Mouse (Mus musculus) ES-Bruce4 (cell line): ENCODE measurements at regions not wholly inside any gene's neighbourhood (a gene's known extent, or its start where the extent isn't known, plus 50 kb on each side); places are given as distances from the start of the nearest gene placed in this dataset.

Source experiments
- CTCF ChIP-seq: IDR thresholded peaks from one replicate; pipeline ENCODE4 v1.8.1; 2011; ENCODE audit warnings: low read depth, low read length
- EP300 ChIP-seq: IDR thresholded peaks from 2 replicates; pipeline ENCODE4 v1.6.1; 2011; ENCODE audit warnings: low read depth, low read length; ENCODE audit not compliant: insufficient read depth
- POLR2A ChIP-seq: IDR thresholded peaks from one replicate; pipeline ENCODE4 v1.8.1; 2011; ENCODE audit warnings: low read length; ENCODE audit not compliant: insufficient read depth

DNA sequence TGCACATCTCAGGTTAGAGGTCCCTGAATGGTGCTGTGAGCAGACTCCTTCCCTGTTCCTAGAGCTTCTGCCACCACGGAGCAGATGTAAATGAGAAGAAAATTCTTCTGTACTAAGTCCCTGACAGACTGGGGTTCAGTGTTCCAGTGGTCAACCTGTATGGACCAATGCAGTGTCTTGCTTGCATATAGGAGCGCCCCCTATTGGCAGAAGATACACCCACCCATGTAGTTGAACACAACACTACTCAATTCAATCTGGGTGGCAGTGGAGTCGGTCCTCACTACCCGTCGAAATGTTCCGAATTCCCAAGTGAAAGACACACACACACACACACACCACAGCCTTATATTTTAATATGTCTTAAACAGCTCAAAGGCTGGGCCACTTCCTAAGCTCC, 94.6 kb downstream of the Psmg1 start:
- TF ChIP-seq CTCF (peak; percentile 38), POLR2A (no peak), EP300 (no peak)
